Comparison of ENCODE assay signal across 12 mouse cellular contexts in genomic region chr10:13151353-13151752, GRCm38 (mm10). TPM values are rescaled to one million over a fixed set of nuclear protein-coding genes. Genes with fewer than 3 reads are reported as not detected.
DNase-seq lines count a peak whose midpoint lies in the region; ATAC-seq and TF ChIP-seq lines count a peak whose summit lies in the region.
"Had no signal": no experiment of that assay in that cellular context is flagged by ENCODE, and none has a peak within 500 bp of the region (broad histone marks: within the 10 kb centered on the region; RNA-seq: fewer than 3 reads in every experiment).

No protein-coding gene starts in this region.

- H3K4me3 ChIP-seq in heart, embryonic 10.5 days = no peak overlapping the region
- H3K4me3 ChIP-seq in midbrain, postnatal 0 days (ENCODE audit: low read depth, low read length) = no peak overlapping the region
- H3K4me3 ChIP-seq in midbrain, embryonic 13.5 days (replicated peaks) = no peak overlapping the region
- H3K4me3 ChIP-seq in stomach, embryonic 14.5 days (ENCODE audit: low read depth, low read length) = no peak overlapping the region
- H3K4me3 ChIP-seq: erythroblast, embryonic 14.5 days had no signal

- H3K9ac ChIP-seq in midbrain, postnatal 0 days (replicated peaks; ENCODE audit: low read length, poor library complexity, severe bottlenecking) = no peak overlapping the region
- no peak overlapping the region for H3K9ac ChIP-seq in midbrain, embryonic 13.5 days (replicated peaks)
- no peak overlapping the region for H3K9ac ChIP-seq in stomach, embryonic 14.5 days (replicated peaks; ENCODE audit: low read depth, low read length)

- H3K36me3 ChIP-seq in heart, embryonic 10.5 days = no peaks in the 10 kb centered on the region
- no peaks in the 10 kb centered on the region for H3K36me3 ChIP-seq in midbrain, postnatal 0 days (ENCODE audit: insufficient read depth, low read length)
- H3K36me3 ChIP-seq in midbrain, embryonic 13.5 days = no peaks in the 10 kb centered on the region
- H3K36me3 ChIP-seq in stomach, embryonic 14.5 days (ENCODE audit: control insufficient read depth, insufficient read depth, low read length) = no peaks in the 10 kb centered on the region

- no peak overlapping the region for H3K27ac ChIP-seq in heart, embryonic 10.5 days
- no peak overlapping the region; the same call in 1 of the 2 replicates for H3K27ac ChIP-seq in midbrain, postnatal 0 days (ENCODE audit: low read depth, low read length)
- H3K27ac ChIP-seq in midbrain, embryonic 13.5 days = no peak overlapping the region
- H3K27ac ChIP-seq in stomach, embryonic 14.5 days (ENCODE audit: low read length) = peak overlapping the region; percentile 55; the same call in 1 of the 2 replicates

- DNase-seq in adrenal gland, adult 2 months = peak; percentile 15
- DNase-seq in adrenal gland, adult 18-20 months (ENCODE audit: low spot score in 2 of 2) = no peak
- peak; percentile 56 for DNase-seq in heart, embryonic 10.5 days (ENCODE audit: low spot score)
- DNase-seq in heart, adult 8-10 months (ENCODE audit: low spot score) = no peak
- DNase-seq in midbrain, postnatal 0 days (ENCODE audit: low spot score) = peak; percentile 15
- no peak for DNase-seq in right cerebral cortex, adult 2 months (ENCODE audit: low spot score in 2 of 2)
- DNase-seq: spleen, adult 18-20 months had no signal

- H3K9me3 ChIP-seq in heart, embryonic 10.5 days = no peaks in the 10 kb centered on the region
- H3K9me3 ChIP-seq in midbrain, postnatal 0 days (ENCODE audit: low read length) = no peaks in the 10 kb centered on the region
- H3K9me3 ChIP-seq in midbrain, embryonic 13.5 days = no peaks in the 10 kb centered on the region
- no peaks in the 10 kb centered on the region for H3K9me3 ChIP-seq in stomach, embryonic 14.5 days (ENCODE audit: control insufficient read depth, low read depth, low read length)

- TF ChIP-seq CTCF in midbrain, postnatal 0 days (IDR thresholded peaks at IDR 0.05) = no peak

- no peaks in the 10 kb centered on the region for H3K4me1 ChIP-seq in heart, embryonic 10.5 days
- H3K4me1 ChIP-seq in midbrain, postnatal 0 days (ENCODE audit: insufficient read depth, low read length) = no peaks in the 10 kb centered on the region
- peaks cover 3% of the 10 kb centered on the region; the same call in 1 of the 2 replicates for H3K4me1 ChIP-seq in midbrain, embryonic 13.5 days (replicated peaks)
- peaks cover 7% of the 10 kb centered on the region; the same call in 1 of the 2 replicates for H3K4me1 ChIP-seq in stomach, embryonic 14.5 days (ENCODE audit: control insufficient read depth, insufficient read depth, low read length)

- WGBS in heart, embryonic 10.5 days = 75% methylated on average over 5 of the region's 5 CpGs
- 75% methylated on average over 5 of the region's 5 CpGs for WGBS in midbrain, postnatal 0 days
- WGBS in midbrain, embryonic 13.5 days = 81% methylated on average over 5 of the region's 5 CpGs
- 58% methylated on average over 5 of the region's 5 CpGs for WGBS in stomach, embryonic 14.5 days

- no peaks in the 10 kb centered on the region for H3K27me3 ChIP-seq in heart, embryonic 10.5 days (ENCODE audit: insufficient read depth, poor library complexity, severe bottlenecking)
- no peaks in the 10 kb centered on the region for H3K27me3 ChIP-seq in midbrain, postnatal 0 days (ENCODE audit: insufficient read depth, low read length)
- no peaks in the 10 kb centered on the region for H3K27me3 ChIP-seq in midbrain, embryonic 13.5 days
- H3K27me3 ChIP-seq in stomach, embryonic 14.5 days (ENCODE audit: control insufficient read depth, insufficient read depth, low read length) = no peaks in the 10 kb centered on the region

- no peak for ATAC-seq in midbrain, postnatal 0 days (ENCODE audit: low FRiP score)
- ATAC-seq in midbrain, embryonic 13.5 days = no peak
- no peak for ATAC-seq in stomach, embryonic 14.5 days (ENCODE audit: insufficient number of reproducible peaks, insufficient read depth, low FRiP score, low read depth)

- no peak overlapping the region for H3K4me2 ChIP-seq in midbrain, postnatal 0 days (ENCODE audit: low read depth, low read length, poor library complexity, severe bottlenecking)
- no peak overlapping the region for H3K4me2 ChIP-seq in midbrain, embryonic 13.5 days (replicated peaks)
- no peak overlapping the region for H3K4me2 ChIP-seq in stomach, embryonic 14.5 days (replicated peaks; ENCODE audit: low read depth, low read length)

RNA-seq across cellular contexts. Expression of gene Zc2hc1b, which starts 26.5 kb away (rescaled TPM):
- total RNA-seq in adrenal gland, adult 2 months (2021) = not detected
- polyA plus RNA-seq in adrenal gland, adult 2 months (2012; rRNA removed) = not detected in 2 replicates
- total RNA-seq in adrenal gland, adult 18-20 months (2021) = not detected
- not detected in 2 replicates for polyA plus RNA-seq in heart, embryonic 10.5 days (2016; fragmentation: Nextera tagmentation; extraction: Ambion mirVana)
- not detected for total RNA-seq in heart, adult 8-10 months (2022)
- total RNA-seq in midbrain, postnatal 0 days (2014; rRNA removed) = not detected in 2 replicates
- polyA plus RNA-seq in midbrain, postnatal 0 days (2015; fragmentation: Nextera tagmentation; extraction: Ambion mirVana) = not detected in 2 replicates
- not detected in 2 replicates for polyA plus RNA-seq in midbrain, embryonic 13.5 days (2015; fragmentation: Nextera tagmentation; extraction: Ambion mirVana)
- polyA plus RNA-seq in stomach, embryonic 14.5 days (2014; fragmentation: Nextera tagmentation; extraction: Ambion mirVana) = not detected in 2 replicates
- total RNA-seq: heart, postnatal 14 days had no signal
- polyA plus RNA-seq: erythroblast, embryonic 14.5 days; limb, embryonic 11.5 days had no signal

RNA-seq across cellular contexts. Expression of gene Ltv1, which starts 41.6 kb away (rescaled TPM):
- 10 to 100 TPM; 46.6 to 48.4 TPM for total RNA-seq in adrenal gland, adult 2 months (2021)
- polyA plus RNA-seq in adrenal gland, adult 2 months (2012; rRNA removed) = 4.8 and 5.6 TPM in 2 replicates
- 10 to 100 TPM; 39.3 to 42.5 TPM for total RNA-seq in adrenal gland, adult 18-20 months (2021)
- 79.1 and 81.1 TPM in 2 replicates for polyA plus RNA-seq in heart, embryonic 10.5 days (2016; fragmentation: Nextera tagmentation; extraction: Ambion mirVana)
- total RNA-seq in heart, adult 8-10 months (2022) = 10 to 100 TPM; 17.6 to 25.5 (median 19.3) TPM
- total RNA-seq in midbrain, postnatal 0 days (2014; rRNA removed) = 13.3 and 15.6 TPM in 2 replicates
- polyA plus RNA-seq in midbrain, postnatal 0 days (2015; fragmentation: Nextera tagmentation; extraction: Ambion mirVana) = 23.5 and 24.5 TPM in 2 replicates
- polyA plus RNA-seq in midbrain, embryonic 13.5 days (2015; fragmentation: Nextera tagmentation; extraction: Ambion mirVana) = 38.0 and 46.7 TPM in 2 replicates
- 75.6 and 80.2 TPM in 2 replicates for polyA plus RNA-seq in stomach, embryonic 14.5 days (2014; fragmentation: Nextera tagmentation; extraction: Ambion mirVana)

Comparison
In these comparisons a context has a peak if more than half of its experiments do, and no peak if none do; other contexts are left out.
1. DNase-seq: peak in adrenal gland, adult 2 months (single experiment), heart, embryonic 10.5 days (single experiment) and midbrain, postnatal 0 days (single experiment); none in adrenal gland, adult 18-20 months (0 of 2), heart, adult 8-10 months (single experiment) and right cerebral cortex, adult 2 months (0 of 2).